Mouse (Mus musculus) lung, postnatal 0 days (tissue): Measurements from ENCODE around the gene Srarp. TPM values are rescaled to one million over a fixed set of nuclear protein-coding genes. Genes with fewer than 3 reads are reported as not detected.

Source experiments
- ATAC-seq: fragments of 200-750 bp; cut with Nextera tagmentation; 2 replicates; pipeline ENCODE4 v1.8.0; 2017; ENCODE audit warnings: moderate library complexity
- DNase-seq: peaks from one replicate; pipeline ENCODE4 v3.0.0-alpha.2; 2016; ENCODE audit warnings: low spot score
- H3K27ac ChIP-seq: fragments of 300-500 bp; sonication (generic); 2 replicates; pipeline ENCODE4 v1.5.1; 2014; ENCODE audit warnings: antibody characterized with exemption, mild to moderate bottlenecking, low read length, mixed read lengths
- H3K27me3 ChIP-seq: fragments of 300-500 bp; sonication (generic); replicated peaks from 2 replicates; pipeline ENCODE4 v1.6.1; 2014; ENCODE audit warnings: low read length, mixed read lengths; ENCODE audit not compliant: insufficient read depth
- H3K36me3 ChIP-seq: fragments of 300-500 bp; sonication (generic); 2 replicates; pipeline ENCODE4 v1.6.1; 2014; ENCODE audit warnings: low read length, mixed read lengths; ENCODE audit not compliant: insufficient read depth
- H3K4me1 ChIP-seq: fragments of 300-500 bp; sonication (generic); 2 replicates; pipeline ENCODE4 v1.6.1; 2014; ENCODE audit warnings: antibody characterized with exemption, low read depth, low read length, mixed read lengths; ENCODE audit not compliant: insufficient read depth
- H3K4me2 ChIP-seq: fragments of 300-500 bp; sonication (generic); replicated peaks from 2 replicates; pipeline ENCODE4 v1.6.1; 2014; ENCODE audit warnings: low read depth, mild to moderate bottlenecking, low read length, moderate library complexity, mixed read lengths
- H3K4me3 ChIP-seq: fragments of 300-500 bp; sonication (generic); 2 replicates; pipeline ENCODE4 v1.5.1; 2014; ENCODE audit warnings: low read depth, low read length
- H3K9ac ChIP-seq: fragments of 300-500 bp; sonication (generic); replicated peaks from 2 replicates; pipeline ENCODE4 v1.6.1; 2014; ENCODE audit warnings: low read depth, mild to moderate bottlenecking
- H3K9me3 ChIP-seq: fragments of 300-500 bp; sonication (generic); 2 replicates; pipeline ENCODE4 v1.6.1; 2016; ENCODE audit warnings: low read length, mixed read lengths
- CTCF ChIP-seq: IDR thresholded peaks from 2 replicates; pipeline ENCODE4 v1.5.1; 2016; ENCODE audit warnings: antibody characterized with exemption, mild to moderate bottlenecking
- EP300 ChIP-seq: IDR thresholded peaks from 2 replicates; pipeline ENCODE4 v1.6.1; 2016; ENCODE audit warnings: antibody characterized with exemption, mild to moderate bottlenecking, control low read depth
- WGBS: fragments of 180-500 bp; shearing (Covaris S2); extraction: QIAGEN DNeasy Blood & Tissue Kit; methylation state at CpG from one replicate; pipeline ENCODE4 v1.1.7; 2014; 5-methylcytosine and 5-hydroxymethylcytosine counted together
- polyA plus RNA-seq: library from polyadenylated mRNA; unstranded; fragments of >200 nt; fragmentation: Nextera tagmentation; extraction: Ambion mirVana; gene quantifications from 2 replicates; pipeline ENCODE4 v1.2.1, GENCODE M21; 2015

The Srarp gene
- polyA plus RNA-seq, 1 experiment from 2014 or later = not detected

DNA sequence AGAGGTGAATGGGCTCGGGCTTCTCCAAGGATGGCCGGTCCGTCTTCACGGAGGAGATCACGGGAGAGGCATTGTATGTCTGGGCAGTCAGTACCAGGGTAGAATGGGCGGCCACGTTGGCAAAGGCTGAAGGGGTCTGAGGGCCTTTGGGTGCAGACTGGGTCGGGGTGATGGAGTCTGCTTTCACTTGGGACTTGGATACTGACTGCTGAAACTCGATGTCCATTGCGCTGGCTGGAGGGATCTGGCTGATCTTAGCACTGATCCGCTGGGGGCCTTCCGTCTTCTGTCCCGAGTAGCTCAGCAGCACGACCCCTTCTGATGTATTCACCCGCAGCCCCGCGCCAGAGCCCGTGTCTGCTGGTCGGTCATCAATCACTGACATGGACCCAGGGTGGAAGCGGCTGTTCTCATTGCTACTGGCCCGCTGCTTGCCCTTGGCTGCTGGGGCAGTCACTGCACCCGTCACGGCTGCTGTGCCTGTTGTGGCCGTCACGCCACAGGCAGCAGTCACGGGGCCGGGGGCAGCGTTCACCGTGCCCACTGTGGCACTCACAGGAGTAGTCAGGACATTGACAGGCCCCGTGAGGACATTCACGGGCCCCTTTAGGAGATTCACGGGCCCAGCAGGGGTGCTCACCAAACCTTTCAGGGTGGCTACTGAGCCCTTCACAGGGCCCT, 36.9 kb upstream of the Srarp start:
- Histone ChIP-seq H3K27ac (no peak overlapping the region), H3K4me3 (no peak overlapping the region), H3K4me2 (no peak overlapping the region), H3K27me3 (no peaks in the 10 kb centered on the region), H3K36me3 (peaks cover 58% of the 10 kb centered on the region), H3K4me1 (no peaks in the 10 kb centered on the region), H3K9me3 (no peaks in the 10 kb centered on the region), H3K9ac (no peak overlapping the region)
- no peak for ATAC-seq
- TF ChIP-seq EP300 = no peak
- TF ChIP-seq CTCF = no peak
- WGBS = 78% methylated on average over 32 of the region's 32 CpGs
- no peak for DNase-seq

DNA sequence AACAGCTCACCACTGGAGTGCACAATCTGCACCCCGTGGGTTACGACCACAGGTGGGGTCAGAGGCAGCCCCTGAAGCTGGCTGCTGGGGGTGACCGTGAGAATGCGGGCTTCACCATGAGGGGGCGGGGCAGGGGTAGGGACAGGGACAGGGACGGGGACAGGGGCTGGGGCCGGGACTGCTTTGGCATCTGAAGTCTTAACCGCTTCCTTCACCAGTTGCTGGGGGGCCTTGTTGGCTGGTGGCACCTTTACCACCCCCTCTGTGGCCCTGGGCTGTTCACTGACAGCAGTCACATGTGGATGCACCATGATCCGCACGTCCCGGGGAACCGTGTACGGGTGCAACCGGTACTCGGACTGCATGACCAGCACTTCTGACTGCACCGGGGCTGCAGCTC, 35.6 kb upstream of the Srarp start:
- TF ChIP-seq CTCF = no peak; the same call in 1 of the 2 replicates
- TF ChIP-seq EP300 = no peak
- H3K4me3 ChIP-seq = no peak overlapping the region
- H3K9me3 ChIP-seq = no peaks in the 10 kb centered on the region
- H3K4me2 ChIP-seq = no peak overlapping the region
- 98% methylated on average over 16 of the region's 16 CpGs for WGBS
- peaks cover 47% of the 10 kb centered on the region for H3K36me3 ChIP-seq
- no peaks in the 10 kb centered on the region for H3K27me3 ChIP-seq
- ATAC-seq (no peak), DNase-seq (no peak)
- H3K4me1 ChIP-seq = no peaks in the 10 kb centered on the region
- H3K9ac ChIP-seq = no peak overlapping the region
- no peak overlapping the region for H3K27ac ChIP-seq

DNA sequence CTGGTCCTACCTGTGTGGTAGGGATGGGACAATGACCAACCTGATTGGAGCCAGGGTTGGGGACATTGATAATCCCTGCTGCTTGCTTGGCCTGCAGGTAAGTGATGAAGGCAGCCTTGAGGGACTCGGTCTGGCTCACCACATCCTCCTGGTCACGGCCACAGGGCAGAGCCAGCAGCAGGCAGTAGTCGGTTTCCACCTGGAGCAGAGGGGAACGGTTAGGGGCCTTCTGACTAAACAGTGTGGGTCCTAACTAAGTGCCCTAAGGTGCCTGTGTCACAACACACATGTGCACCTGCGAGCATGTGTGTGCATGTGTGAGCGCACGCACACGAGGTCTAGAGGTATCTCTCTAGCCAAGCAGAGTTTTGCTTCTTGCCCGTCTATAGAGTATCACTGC, 33.4 kb upstream of the Srarp start:
- DNase-seq (no peak), ATAC-seq (no peak)
- 86% methylated on average over 9 of the region's 9 CpGs for WGBS
- no peak overlapping the region for H3K4me2 ChIP-seq
- no peak overlapping the region for H3K27ac ChIP-seq
- H3K4me3 ChIP-seq = no peak overlapping the region
- H3K36me3 ChIP-seq = peaks cover 41% of the 10 kb centered on the region
- no peaks in the 10 kb centered on the region for H3K27me3 ChIP-seq
- H3K9ac ChIP-seq = no peak overlapping the region
- H3K4me1 ChIP-seq = no peaks in the 10 kb centered on the region
- TF ChIP-seq CTCF (no peak), EP300 (no peak)
- no peaks in the 10 kb centered on the region for H3K9me3 ChIP-seq

DNA sequence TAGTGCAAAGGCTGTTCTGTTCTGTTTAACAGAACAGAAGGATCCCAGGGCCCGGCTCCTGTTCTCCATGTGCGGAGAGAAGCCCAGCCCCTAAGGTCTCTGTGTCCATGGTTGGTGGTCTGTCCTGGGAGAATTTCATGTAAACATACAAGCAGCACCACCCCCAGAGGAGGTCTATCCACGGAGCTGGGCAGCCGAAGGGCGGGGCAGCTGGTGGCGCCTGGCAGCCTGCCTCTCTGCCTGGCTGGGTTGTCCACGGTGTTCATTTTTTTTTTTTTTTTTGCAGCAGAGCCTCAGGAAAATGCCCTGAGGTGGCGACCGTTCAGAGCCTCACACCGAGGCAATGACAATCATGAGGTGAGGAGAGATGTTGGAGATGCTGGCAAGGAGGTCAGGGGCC, 32.7 kb upstream of the Srarp start:
- no peaks in the 10 kb centered on the region for H3K9me3 ChIP-seq
- TF ChIP-seq EP300 (no peak), CTCF (no peak)
- DNase-seq = no peak
- no peak overlapping the region for H3K27ac ChIP-seq
- 41% methylated on average over 10 of the region's 10 CpGs for WGBS
- no peaks in the 10 kb centered on the region for H3K27me3 ChIP-seq
- no peaks in the 10 kb centered on the region for H3K4me1 ChIP-seq
- no peak overlapping the region for H3K4me2 ChIP-seq
- ATAC-seq = no peak
- H3K4me3 ChIP-seq = no peak overlapping the region
- H3K9ac ChIP-seq = no peak overlapping the region
- H3K36me3 ChIP-seq = peaks cover 44% of the 10 kb centered on the region

DNA sequence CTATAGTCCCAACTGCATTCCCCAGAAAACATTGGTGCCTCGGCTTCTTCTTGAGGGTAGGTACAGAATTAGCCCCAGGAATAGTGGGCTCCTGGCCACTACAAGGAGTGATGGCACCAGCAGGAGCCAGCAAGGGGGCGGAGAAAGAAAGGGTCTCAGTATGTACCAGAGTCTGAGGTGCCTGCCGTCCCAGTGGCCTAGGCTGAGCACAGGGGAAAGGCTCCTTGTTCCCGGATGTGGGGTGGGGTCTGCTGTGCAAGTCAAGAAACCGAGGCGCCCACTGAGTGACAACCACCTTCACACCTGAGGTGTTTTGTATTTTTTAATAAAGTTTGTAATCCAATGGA, 31.6 kb upstream of the Srarp start:
- Histone ChIP-seq H3K27ac (no peak overlapping the region), H3K9ac (no peak overlapping the region), H3K4me3 (no peak overlapping the region), H3K4me1 (no peaks in the 10 kb centered on the region), H3K9me3 (no peaks in the 10 kb centered on the region), H3K4me2 (no peak overlapping the region), H3K27me3 (no peaks in the 10 kb centered on the region), H3K36me3 (peaks cover 36% of the 10 kb centered on the region)
- ATAC-seq (no peak), DNase-seq (no peak)
- 86% methylated on average over 6 of the region's 6 CpGs for WGBS
- TF ChIP-seq CTCF (no peak), EP300 (no peak)

DNA sequence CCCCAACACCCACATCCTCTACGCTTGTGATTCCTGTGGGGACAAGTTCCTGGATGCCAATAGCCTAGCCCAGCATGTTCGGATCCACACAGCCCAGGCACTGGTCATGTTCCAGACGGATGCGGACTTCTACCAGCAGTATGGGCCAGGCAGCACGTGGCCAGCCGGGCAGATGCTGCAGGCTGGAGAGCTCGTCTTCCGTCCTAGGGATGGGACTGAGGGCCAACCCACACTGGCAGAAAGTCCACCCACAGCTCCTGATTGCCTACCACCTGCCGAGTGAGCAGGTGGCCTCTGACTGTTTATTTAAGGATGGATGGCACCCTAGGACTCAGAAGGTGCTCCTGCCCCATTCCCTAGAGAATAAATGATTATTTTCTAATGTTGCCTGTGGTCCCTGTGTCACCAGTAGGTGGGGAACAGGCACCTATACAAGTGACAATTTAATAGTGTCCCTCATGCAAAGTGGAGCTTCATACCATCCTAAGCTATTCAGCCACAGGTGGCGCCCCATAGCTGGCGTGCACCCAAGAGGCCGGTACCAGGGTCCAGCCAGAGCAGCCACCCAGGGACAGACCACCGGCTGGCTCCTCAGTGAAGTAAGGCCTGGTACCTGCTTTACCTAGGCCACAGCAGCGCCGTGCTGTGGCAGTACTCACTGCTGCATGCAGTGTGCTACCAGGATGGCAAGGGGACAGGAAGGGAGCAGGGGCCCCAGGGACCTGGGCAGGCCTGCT, 31.1 kb upstream of the Srarp start:
- Histone ChIP-seq H3K27ac (no peak overlapping the region), H3K4me3 (no peak overlapping the region), H3K4me2 (no peak overlapping the region), H3K27me3 (no peaks in the 10 kb centered on the region), H3K36me3 (peaks cover 31% of the 10 kb centered on the region), H3K9me3 (no peaks in the 10 kb centered on the region), H3K9ac (no peak overlapping the region), H3K4me1 (no peaks in the 10 kb centered on the region)
- no peak for DNase-seq
- no peak for TF ChIP-seq EP300
- TF ChIP-seq CTCF = peak; percentile 35
- WGBS = 77% methylated on average over 15 of the region's 15 CpGs
- no peak for ATAC-seq
